Mouse (Mus musculus) v-Abl transformed pro-B cells (cell line): Measurements from ENCODE around the gene Mtfmt.

Source experiments
- in situ Hi-C, 2 experiments: fragments of 400-800 bp; cut with MboI; formaldehyde crosslinking; loops; one replicate each; pipeline ENCODE4 v1.15.1; 2025; ENCODE audit not compliant: unreplicated experiment in 2 of 2

Mtfmt gene

GRCm38 (mm10) chr9:65424393-65424792, 11.2 kb upstream of the Mtfmt start:
- in situ Hi-C loops = loop anchor here in 1 of 2 experiments (10.0 kb wide), 2 partner anchors 200 to 300 kb away; no protein-coding TSS in a partner anchor

GRCm38 (mm10) chr9:65427511-65427910, 8.1 kb upstream of the Mtfmt start:
- in situ Hi-C loops = loop anchor here (5.0 to 10.0 kb wide), 3 partner anchors 35 to 303 kb away; partner anchors contain the start of gene Kbtbd13 (in 2 of the 2)

- in situ Hi-C loops = loop anchor here (5.0 to 10.0 kb wide), 3 partner anchors 36 to 303 kb away; partner anchors contain the start of gene Kbtbd13 (in 2 of the 2)
These were observed 7.6 kb upstream of the Mtfmt start for GRCm38 (mm10) chr9:65428003-65428402.

- in situ Hi-C loops = loop anchor here in 1 of 2 experiments (5.0 kb wide), 1 partner anchor 167 kb away; no protein-coding TSS in a partner anchor
These were observed 5.2 kb upstream of the Mtfmt start for GRCm38 (mm10) chr9:65430401-65430800.

GRCm38 (mm10) chr9:65430921-65431320, 4.7 kb upstream of the Mtfmt start:
- in situ Hi-C loops = loop anchor here in 1 of 2 experiments (5.0 kb wide), 1 partner anchor 166 kb away; no protein-coding TSS in a partner anchor

GRCm38 (mm10) chr9:65432236-65432635, 3.3 kb upstream of the Mtfmt start:
- in situ Hi-C loops = loop anchor here in 1 of 2 experiments (5.0 kb wide), 1 partner anchor 165 kb away; no protein-coding TSS in a partner anchor

- in situ Hi-C loops = loop anchor here in 1 of 2 experiments (5.0 kb wide), 1 partner anchor 163 kb away; no protein-coding TSS in a partner anchor
These were observed 1.4 kb upstream of the Mtfmt start for GRCm38 (mm10) chr9:65434140-65434539.

GRCm38 (mm10) chr9:65435211-65435610, 371 bp upstream of the Mtfmt start:
- in situ Hi-C loops = no loop called here

GRCm38 (mm10) chr9:65444692-65445091, 9.1 kb downstream of the Mtfmt start:
- in situ Hi-C loops = no loop called here

GRCm38 (mm10) chr9:65447951-65448350, 12.4 kb downstream of the Mtfmt start:
- in situ Hi-C loops = no loop called here

GRCm38 (mm10) chr9:65458975-65459374, 23.4 kb downstream of the Mtfmt start:
- in situ Hi-C loops = loop anchor here in 1 of 2 experiments (10.0 kb wide), 1 partner anchor 126 kb away; the partner anchor contains the start of genes Pif1 and Plekho2

GRCm38 (mm10) chr9:65460198-65460597, 24.6 kb downstream of the Mtfmt start:
- in situ Hi-C loops = no loop called here

GRCm38 (mm10) chr9:65460732-65461442, 25.3 kb downstream of the Mtfmt start, which contains the start of gene Spg21:
Gene Spg21 (plus strand): TSS chr9:65460947.
- in situ Hi-C loops = no loop called here

GRCm38 (mm10) chr9:65462544-65462943, 27.0 kb downstream of the Mtfmt start:
- in situ Hi-C loops = no loop called here

GRCm38 (mm10) chr9:65464161-65464560, 28.6 kb downstream of the Mtfmt start:
- in situ Hi-C loops = no loop called here

- in situ Hi-C loops = no loop called here
These were observed 29.7 kb downstream of the Mtfmt start for GRCm38 (mm10) chr9:65465241-65465640.

- in situ Hi-C loops = no loop called here
These were observed 32.1 kb downstream of the Mtfmt start for GRCm38 (mm10) chr9:65467686-65468085.

GRCm38 (mm10) chr9:65472769-65473168, 37.2 kb downstream of the Mtfmt start:
- in situ Hi-C loops = no loop called here

GRCm38 (mm10) chr9:65479158-65479557, 43.6 kb downstream of the Mtfmt start:
- in situ Hi-C loops = loop anchor here in 1 of 2 experiments (25.0 kb wide), 1 partner anchor 383 kb away; no protein-coding TSS in a partner anchor

- in situ Hi-C loops = loop anchor here in 1 of 2 experiments (25.0 kb wide), 1 partner anchor 382 kb away; no protein-coding TSS in a partner anchor
These were observed 44.5 kb downstream of the Mtfmt start for GRCm38 (mm10) chr9:65480071-65480470.

- in situ Hi-C loops = loop anchor here in 1 of 2 experiments (25.0 kb wide), 1 partner anchor 371 kb away; no protein-coding TSS in a partner anchor
These were observed 55.9 kb downstream of the Mtfmt start for GRCm38 (mm10) chr9:65491476-65491875.
